Mouse (Mus musculus): ENCODE data around the gene Prpf8.

DNA sequence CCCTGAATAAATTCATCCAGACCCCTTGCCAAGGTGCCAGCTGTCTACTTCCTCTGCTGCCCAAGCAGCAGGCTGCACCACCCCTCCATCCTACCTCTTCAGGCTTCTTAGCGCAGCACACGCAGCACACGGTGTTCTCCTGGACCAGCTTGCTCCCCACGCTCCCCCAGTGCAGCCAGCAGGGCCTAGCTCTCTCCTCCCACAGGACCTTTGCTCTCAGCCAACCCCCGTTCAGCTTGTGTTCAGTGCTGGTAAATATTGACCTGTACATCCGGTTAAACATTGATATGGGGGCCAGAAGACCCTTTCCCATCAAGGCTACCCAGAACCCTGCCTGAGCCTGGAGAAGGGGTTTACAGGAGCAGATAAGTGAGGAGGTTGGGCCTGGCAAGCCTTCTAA, 47.3 kb upstream of the Prpf8 start, which contains the start of gene Serpinf2:
- TF ChIP-seq POLR2A (IDR thresholded peaks at IDR 0.05; ENCODE audit: insufficient read depth, low read depth, low read length) (no peak), CTCF (IDR thresholded peaks at IDR 0.05) (no peak)
